Mouse (Mus musculus) gastrocnemius, postnatal 36 days (tissue): ENCODE data around the gene Nisch. TPM values are rescaled to one million over a fixed set of nuclear protein-coding genes. Genes with fewer than 3 reads are reported as not detected.

ENCODE experiments used
- DNase-seq, 2 experiments: peaks; one replicate each; pipeline ENCODE4 v3.0.0; 2022
- intact Hi-C: fragments of 180-260 bp; cut with DNase I; formaldehyde crosslinking; loops from one replicate; pipeline ENCODE4 v1.15.1; 2025
- long read RNA-seq, 2 experiments: library from polyadenylated mRNA; stranded (forward); transcript quantifications; one replicate each; pipeline ENCODE4 v2.0.0; 2021
- total RNA-seq, 2 experiments: library from RNA; stranded (reverse); gene quantifications; 2 replicates each; pipeline ENCODE4 v1.2.3; 2021

The Nisch gene
- total RNA-seq = 10 to 100 TPM; 54.4 to 63.2 TPM
- long read RNA-seq, experiment 1, full-length matches to known transcripts = 5 of 387 reads
- long read RNA-seq, experiment 1, partial matches to known transcripts = 3 of 387 reads
- long read RNA-seq, experiment 1, other reads (novel, unspliced or antisense) = 379 of 387 reads
- long read RNA-seq, experiment 2, full-length matches to known transcripts = 4 of 413 reads
- long read RNA-seq, experiment 2, partial matches to known transcripts = 17 of 413 reads
- long read RNA-seq, experiment 2, other reads (novel, unspliced or antisense) = 392 of 413 reads

DNA sequence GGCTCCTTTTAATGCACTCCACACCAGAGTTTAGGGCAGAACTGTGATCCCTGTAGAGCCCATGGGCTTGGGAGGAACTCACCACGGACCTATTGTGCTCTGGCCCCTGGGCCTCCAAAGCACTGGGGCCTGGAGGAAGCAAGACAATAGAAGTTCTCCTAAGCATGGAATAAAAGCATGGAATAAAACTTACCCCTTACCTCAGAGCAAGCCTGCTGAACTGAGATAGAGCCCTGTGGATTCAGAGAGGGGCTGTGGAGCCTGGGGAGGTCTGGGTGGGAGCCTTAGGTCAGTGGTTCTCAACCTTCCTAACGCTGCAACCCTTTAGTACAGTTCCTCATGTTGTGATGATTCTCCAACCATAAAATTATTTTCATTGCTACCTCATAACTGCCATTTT is at the start of gene Nisch:
Gene Nisch (minus strand): TSS at position 101 of the 400 bp plus-strand sequence.
- DNase-seq = no peak
- intact Hi-C loops = no loop called here

- intact Hi-C loops = no loop called here
- DNase-seq = no peak
Measured at GRCm38 (mm10) chr14:31260932-31261331, 44.2 kb upstream of the Nisch start.

- no peak for DNase-seq
- intact Hi-C loops = no loop called here
Measured at GRCm38 (mm10) chr14:31260374-31260773, 43.6 kb upstream of the Nisch start.

GRCm38 (mm10) chr14:31258476-31259050 is 41.8 kb upstream of the Nisch start:
- intact Hi-C loops = no loop called here
- DNase-seq = no peak

DNA sequence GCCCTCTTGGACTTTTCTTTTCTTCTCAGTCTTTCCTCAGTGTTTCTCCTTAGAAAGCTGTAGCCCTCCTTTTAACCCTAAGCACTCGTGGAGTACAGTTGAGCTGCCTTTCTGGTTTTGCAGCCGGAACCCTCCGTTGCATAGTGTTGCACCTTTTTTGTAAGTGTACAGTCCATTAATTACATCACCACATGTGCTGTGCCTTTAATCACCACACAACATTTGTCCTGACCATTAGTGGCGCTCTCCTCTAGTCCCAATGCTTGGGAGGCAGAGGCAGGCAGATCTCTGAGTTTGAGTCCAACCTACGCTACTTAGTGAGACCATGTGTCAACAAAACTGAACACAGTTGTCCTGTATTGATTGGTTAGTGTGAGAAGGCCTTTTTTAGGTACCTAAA is 35.3 kb upstream of the Nisch start:
- intact Hi-C loops = no loop called here
- DNase-seq = no peak

- intact Hi-C loops = no loop called here
- no peak for DNase-seq
Measured at GRCm38 (mm10) chr14:31251626-31252025, 34.9 kb upstream of the Nisch start.

DNA sequence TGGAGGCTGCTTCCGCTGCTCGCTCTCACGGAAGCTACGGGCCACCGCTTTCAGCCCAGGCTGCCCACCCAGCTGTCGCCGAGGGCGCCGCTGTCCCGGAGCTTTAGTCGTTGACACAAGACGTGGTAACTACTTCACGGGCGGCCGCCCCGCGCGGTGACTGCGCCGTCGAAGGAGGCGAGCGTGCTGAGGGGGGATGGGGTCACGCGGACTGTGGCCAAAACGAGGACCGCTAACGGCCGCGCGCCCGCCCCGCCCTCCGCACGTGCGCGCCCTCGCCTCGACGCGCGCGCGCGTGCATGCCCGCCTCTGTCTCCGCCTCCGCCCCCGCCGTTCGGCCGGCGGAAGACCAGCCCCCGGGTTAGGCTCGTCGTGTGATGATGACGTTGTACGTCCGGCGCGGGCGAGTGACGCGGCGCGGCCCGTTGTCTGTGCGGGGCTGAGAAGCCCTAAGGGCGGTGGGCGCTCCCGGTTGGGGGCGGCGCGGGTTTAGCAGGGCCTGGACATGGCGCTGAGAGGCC is 34.4 kb upstream of the Nisch start, which contains the start of the genes Phf7 and Bap1:
Gene Phf7 (minus strand): TSS at position 234 of the 521 bp plus-strand sequence.
Gene Bap1 (plus strand): TSS at position 367 of the 521 bp plus-strand sequence.
- intact Hi-C loops = no loop called here
- peak; percentile 91 to 97 for DNase-seq

DNA sequence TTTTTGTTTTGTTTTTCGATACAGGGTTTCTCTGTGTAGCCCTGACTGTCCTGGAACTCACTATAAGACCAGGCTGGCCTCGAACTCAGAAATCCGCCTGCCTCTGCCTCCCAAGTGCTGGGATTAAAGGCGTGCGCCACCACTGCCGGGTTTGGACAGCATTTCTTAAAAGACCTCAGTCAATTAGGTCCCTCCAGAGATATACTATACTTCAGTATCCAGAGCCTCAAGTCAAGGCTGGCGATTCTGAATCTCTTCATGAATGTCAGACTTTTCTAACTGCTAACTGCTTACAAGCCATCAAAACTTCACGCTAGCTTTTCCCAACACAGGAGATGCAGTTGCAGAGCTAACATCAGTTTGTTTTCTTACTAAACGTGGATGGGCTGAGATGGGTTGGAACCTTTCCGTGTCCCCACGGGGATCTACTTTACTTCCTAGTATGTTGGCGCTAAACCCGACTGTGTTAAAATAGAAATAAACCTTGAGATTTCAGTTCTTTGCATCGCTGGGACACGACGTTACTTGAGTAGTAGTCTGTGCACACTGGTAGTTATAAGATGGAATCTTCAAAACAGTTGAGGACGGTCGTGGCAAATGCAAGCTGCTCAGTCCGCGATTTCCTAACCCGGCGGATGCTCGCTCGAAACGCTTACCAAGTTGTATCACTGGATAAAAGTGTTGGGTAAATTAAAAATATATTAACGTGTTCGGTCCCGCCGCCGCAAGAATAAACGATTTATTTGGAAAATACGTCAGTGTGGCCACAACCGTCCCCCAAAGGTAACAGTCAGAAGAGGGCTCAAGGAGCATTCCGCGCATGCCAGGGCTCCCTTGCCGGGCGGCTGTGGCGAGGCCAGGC is 33.7 kb upstream of the Nisch start:
- no peak for DNase-seq
- intact Hi-C loops = no loop called here

GRCm38 (mm10) chr14:31248396-31248795 is 31.6 kb upstream of the Nisch start:
- DNase-seq = no peak
- intact Hi-C loops = no loop called here

GRCm38 (mm10) chr14:31245946-31246345 is 29.2 kb upstream of the Nisch start:
- intact Hi-C loops = no loop called here
- DNase-seq = no peak

GRCm38 (mm10) chr14:31244777-31245176 is 28.0 kb upstream of the Nisch start:
- intact Hi-C loops = no loop called here
- no peak for DNase-seq

DNA sequence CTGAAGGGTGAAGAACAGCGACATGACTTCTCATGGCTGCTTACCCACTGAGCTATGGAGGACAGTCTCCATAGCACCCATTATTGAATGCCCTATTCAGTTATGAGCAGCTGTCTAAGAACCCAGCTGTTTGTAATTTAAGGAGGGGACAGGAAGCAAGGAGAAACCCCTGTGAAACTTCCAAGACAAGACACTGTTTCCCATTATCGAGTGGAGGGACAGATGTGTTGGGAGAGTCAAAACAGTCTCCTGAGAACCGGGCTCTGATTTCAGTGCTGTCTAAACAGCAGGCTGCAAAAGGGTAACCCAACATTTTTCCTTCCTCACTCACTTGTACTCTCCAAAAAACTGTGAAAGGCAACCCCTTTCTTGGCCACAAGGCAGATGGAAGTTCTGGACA is 23.8 kb upstream of the Nisch start:
- intact Hi-C loops = no loop called here

DNA sequence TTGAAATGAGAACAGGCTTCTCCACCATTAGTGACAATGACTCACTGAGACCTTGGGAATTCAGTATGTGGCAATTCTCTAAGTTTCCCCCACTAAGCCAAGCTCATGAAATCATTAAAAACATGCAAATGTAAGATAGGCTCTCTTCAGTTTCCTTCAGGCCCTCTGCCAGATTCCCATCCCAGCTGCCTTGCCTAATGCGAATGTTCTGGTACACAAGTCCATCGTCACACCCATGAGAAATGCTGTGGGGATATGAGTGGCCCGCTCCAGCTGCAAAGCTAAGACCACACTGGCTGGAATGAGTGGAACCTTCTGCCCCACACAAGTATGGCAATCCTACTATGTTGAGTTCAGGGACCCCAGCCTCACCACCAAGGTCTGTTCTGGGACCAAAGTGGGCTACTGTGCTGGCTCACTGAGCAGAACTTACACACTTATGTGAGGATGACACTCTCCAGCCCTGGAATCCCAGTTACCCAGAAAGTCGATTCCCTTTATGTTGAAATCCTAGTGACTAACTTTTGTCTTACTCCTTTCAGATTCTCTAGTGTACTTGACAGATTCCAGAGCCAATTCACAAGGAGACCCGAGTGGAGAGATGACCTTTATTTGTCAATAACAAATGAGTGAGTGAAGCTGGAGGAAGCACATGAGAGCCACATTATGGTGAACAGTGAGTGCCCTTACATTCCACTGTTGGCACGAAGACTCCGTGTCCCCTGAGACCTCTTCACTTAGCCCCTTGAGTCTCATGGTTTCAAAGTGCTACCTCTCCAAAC is 20.5 kb upstream of the Nisch start:
- DNase-seq = peak; percentile 44 to 71
- intact Hi-C loops = no loop called here

More for the DNA sequence above, 23.8 kb upstream of the Nisch start:
- DNase-seq = peak in 1 of 2 experiments; percentile 7

- peak; percentile 60 to 78 for DNase-seq
- intact Hi-C loops = loop anchor here (1.0 kb wide), 1 partner anchor 19 kb away; no protein-coding TSS in a partner anchor
Measured at GRCm38 (mm10) chr14:31233996-31234591, 17.3 kb upstream of the Nisch start.

DNA sequence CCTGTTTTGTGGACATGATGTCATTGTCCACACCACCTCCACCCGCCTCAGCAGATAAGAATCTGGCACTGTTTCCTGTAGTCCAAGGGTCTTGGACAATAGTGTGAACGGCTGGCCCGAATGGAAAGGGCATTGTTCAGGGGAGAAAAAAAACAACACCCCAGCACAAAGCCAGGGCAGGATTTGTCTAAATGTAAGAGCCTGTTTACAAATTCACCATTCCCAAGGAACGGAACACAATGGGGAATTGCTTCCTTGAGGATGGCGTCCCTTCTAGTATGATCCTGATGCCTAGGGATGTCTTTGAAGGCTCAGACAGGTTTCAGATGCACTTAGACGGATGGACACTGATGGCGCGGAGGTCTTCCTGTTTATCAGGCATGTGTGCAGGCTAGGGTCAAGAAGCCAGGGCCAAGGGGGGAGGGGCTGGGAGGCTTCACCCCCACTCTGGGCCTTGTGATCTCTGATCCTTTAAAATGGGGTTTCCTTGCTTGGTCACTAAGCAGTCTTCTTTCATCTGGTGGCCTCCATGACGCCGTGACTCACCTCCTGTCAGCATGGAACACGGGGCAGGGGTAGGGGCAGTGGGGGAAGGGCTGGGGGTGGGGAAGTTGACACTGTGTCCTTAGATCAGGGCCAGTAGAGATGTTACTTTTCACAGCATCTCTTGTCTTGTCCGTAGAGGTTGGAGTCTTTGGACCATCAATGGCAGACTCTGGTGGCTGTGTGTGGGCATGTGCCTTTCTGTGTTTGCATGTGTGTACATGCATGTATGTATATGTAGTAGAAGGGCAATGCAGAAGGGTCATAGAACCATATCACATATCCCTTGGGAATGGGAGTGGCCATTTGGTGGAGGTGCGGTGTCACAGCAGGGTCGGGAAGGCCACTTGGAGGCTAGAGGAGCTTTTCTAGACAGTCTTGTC is 16.6 kb upstream of the Nisch start:
- intact Hi-C loops = loop anchor here (1.0 kb wide), 1 partner anchor 18 kb away; no protein-coding TSS in a partner anchor
- DNase-seq = peak; percentile 4 to 15

GRCm38 (mm10) chr14:31232404-31233069 is 15.8 kb upstream of the Nisch start:
- intact Hi-C loops = loop anchor here (1.0 kb wide), 1 partner anchor 17 kb away; no protein-coding TSS in a partner anchor

DNA sequence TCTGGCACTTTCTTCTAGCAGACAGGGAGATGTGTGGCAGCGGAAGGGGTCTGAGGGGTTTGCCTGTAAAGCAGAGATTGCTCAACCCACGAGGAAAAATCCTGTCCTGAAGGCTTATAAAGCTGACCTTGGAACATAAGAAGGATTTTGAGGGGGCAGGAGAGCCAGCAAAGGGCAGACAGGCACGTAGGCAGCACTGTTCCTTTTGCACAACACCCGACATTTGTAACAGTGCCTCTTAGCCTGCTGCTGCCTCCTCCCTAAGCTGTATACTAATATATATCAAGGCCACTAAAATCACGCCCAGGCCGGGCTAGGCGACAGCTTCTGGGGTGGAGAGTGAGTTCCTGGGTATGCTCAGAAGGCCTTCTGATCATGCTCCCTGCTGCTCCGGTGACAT is 13.7 kb upstream of the Nisch start:
- DNase-seq = peak; percentile 1 to 10
- intact Hi-C loops = no loop called here

More at GRCm38 (mm10) chr14:31232404-31233069, 15.8 kb upstream of the Nisch start:
- DNase-seq = peak; percentile 16 to 25

- intact Hi-C loops = no loop called here
- peak; percentile 7 to 9 for DNase-seq
Measured at GRCm38 (mm10) chr14:31228234-31228633, 11.5 kb upstream of the Nisch start.
